Mouse (Mus musculus): Measurements from ENCODE around the gene Gm4353. TPM values are rescaled to one million over a fixed set of nuclear protein-coding genes. Genes with fewer than 3 reads are reported as not detected.

Gene Gm4353
- total and polyA plus RNA-seq, 2 experiments from 2014 or later: 0.54 to 0.93 TPM

GRCm38 (mm10) chr7:116119306-116119857, 34.9 kb upstream of the Gm4353 start:
- no peak overlapping the region for H3K27ac ChIP-seq (ENCODE audit: low read depth, low read length)
- no peak overlapping the region for H3K4me2 ChIP-seq (ENCODE audit: low read depth, low read length, poor library complexity, severe bottlenecking)
- H3K9me3 ChIP-seq (ENCODE audit: low read length): no peaks in the 10 kb centered on the region
- H3K9ac ChIP-seq (replicated peaks; ENCODE audit: low read length, poor library complexity, severe bottlenecking): no peak overlapping the region
- no peaks in the 10 kb centered on the region for H3K27me3 ChIP-seq (ENCODE audit: insufficient read depth, low read length)
- 62% methylated on average over 1 of the region's 1 CpGs for WGBS
- H3K36me3 ChIP-seq (ENCODE audit: insufficient read depth, low read length): no peaks in the 10 kb centered on the region
- DNase-seq (ENCODE audit: low spot score) (no peak), ATAC-seq (ENCODE audit: low FRiP score) (no peak)
- no peak overlapping the region for H3K4me3 ChIP-seq (ENCODE audit: low read depth, low read length)
- TF ChIP-seq CTCF (IDR thresholded peaks at IDR 0.05): no peak
- H3K4me1 ChIP-seq (ENCODE audit: insufficient read depth, low read length): no peaks in the 10 kb centered on the region

- Histone ChIP-seq H3K9ac (replicated peaks; ENCODE audit: low read length, poor library complexity, severe bottlenecking) (no peak overlapping the region), H3K9me3 (ENCODE audit: low read length) (no peaks in the 10 kb centered on the region), H3K4me2 (ENCODE audit: low read depth, low read length, poor library complexity, severe bottlenecking) (no peak overlapping the region), H3K27ac (ENCODE audit: low read depth, low read length) (no peak overlapping the region), H3K27me3 (ENCODE audit: insufficient read depth, low read length) (no peaks in the 10 kb centered on the region), H3K36me3 (ENCODE audit: insufficient read depth, low read length) (no peaks in the 10 kb centered on the region), H3K4me1 (ENCODE audit: insufficient read depth, low read length) (no peaks in the 10 kb centered on the region), H3K4me3 (ENCODE audit: low read depth, low read length) (no peak overlapping the region)
- ATAC-seq (ENCODE audit: low FRiP score) (no peak), DNase-seq (ENCODE audit: low spot score) (no peak)
- TF ChIP-seq CTCF (IDR thresholded peaks at IDR 0.05): no peak
- 73% methylated on average over 2 of the region's 2 CpGs for WGBS
Observed at GRCm38 (mm10) chr7:116115991-116116390, 31.6 kb upstream of the Gm4353 start.

- 69% methylated on average over 12 of the region's 12 CpGs for WGBS
- ATAC-seq (ENCODE audit: low FRiP score): no peak
- H3K36me3 ChIP-seq (ENCODE audit: insufficient read depth, low read length): no peaks in the 10 kb centered on the region
Observed at GRCm38 (mm10) chr7:116115216-116115930, 30.9 kb upstream of the Gm4353 start.

GRCm38 (mm10) chr7:116111546-116111945, 27.1 kb upstream of the Gm4353 start:
- Histone ChIP-seq H3K36me3 (ENCODE audit: insufficient read depth, low read length) (0 out of 2 replicates have a peak, but pooled peaks cover 3% of the 10 kb centered on the region), H3K4me2 (ENCODE audit: low read depth, low read length, poor library complexity, severe bottlenecking) (no peak overlapping the region), H3K27ac (ENCODE audit: low read depth, low read length) (no peak overlapping the region), H3K9me3 (ENCODE audit: low read length) (no peaks in the 10 kb centered on the region), H3K4me3 (ENCODE audit: low read depth, low read length) (no peak overlapping the region), H3K9ac (replicated peaks; ENCODE audit: low read length, poor library complexity, severe bottlenecking) (no peak overlapping the region), H3K4me1 (ENCODE audit: insufficient read depth, low read length) (no peaks in the 10 kb centered on the region), H3K27me3 (ENCODE audit: insufficient read depth, low read length) (no peaks in the 10 kb centered on the region)
- WGBS: 88% methylated on average over 6 of the region's 6 CpGs
- DNase-seq (ENCODE audit: low spot score) (no peak), ATAC-seq (ENCODE audit: low FRiP score) (no peak)
- no peak for TF ChIP-seq CTCF (IDR thresholded peaks at IDR 0.05)

More at GRCm38 (mm10) chr7:116115216-116115930, 30.9 kb upstream of the Gm4353 start:
- TF ChIP-seq CTCF (IDR thresholded peaks at IDR 0.05): no peak
- H3K4me2 ChIP-seq (ENCODE audit: low read depth, low read length, poor library complexity, severe bottlenecking): no peak overlapping the region
- no peaks in the 10 kb centered on the region for H3K9me3 ChIP-seq (ENCODE audit: low read length)
- H3K27ac ChIP-seq (ENCODE audit: low read depth, low read length): no peak overlapping the region
- no peak for DNase-seq (ENCODE audit: low spot score)
- no peak overlapping the region for H3K9ac ChIP-seq (replicated peaks; ENCODE audit: low read length, poor library complexity, severe bottlenecking)
- no peak overlapping the region for H3K4me3 ChIP-seq (ENCODE audit: low read depth, low read length)
- no peaks in the 10 kb centered on the region for H3K27me3 ChIP-seq (ENCODE audit: insufficient read depth, low read length)
- no peaks in the 10 kb centered on the region for H3K4me1 ChIP-seq (ENCODE audit: insufficient read depth, low read length)

GRCm38 (mm10) chr7:116110661-116111060, 26.2 kb upstream of the Gm4353 start:
- DNase-seq (ENCODE audit: low spot score): no peak
- WGBS: 78% methylated on average over 3 of the region's 3 CpGs
- no peak for TF ChIP-seq CTCF (IDR thresholded peaks at IDR 0.05)

GRCm38 (mm10) chr7:116103091-116103490, 18.7 kb upstream of the Gm4353 start:
- Histone ChIP-seq H3K36me3 (ENCODE audit: insufficient read depth, low read length) (peaks cover 30% of the 10 kb centered on the region), H3K4me2 (ENCODE audit: low read depth, low read length, poor library complexity, severe bottlenecking) (no peak overlapping the region), H3K9ac (replicated peaks; ENCODE audit: low read length, poor library complexity, severe bottlenecking) (no peak overlapping the region), H3K27ac (ENCODE audit: low read depth, low read length) (no peak overlapping the region), H3K4me3 (ENCODE audit: low read depth, low read length) (no peak overlapping the region), H3K4me1 (ENCODE audit: insufficient read depth, low read length) (no peaks in the 10 kb centered on the region), H3K9me3 (ENCODE audit: low read length) (no peaks in the 10 kb centered on the region), H3K27me3 (ENCODE audit: insufficient read depth, low read length) (no peaks in the 10 kb centered on the region)
- DNase-seq (ENCODE audit: low spot score) (no peak), ATAC-seq (ENCODE audit: low FRiP score) (no peak)
- no peak for TF ChIP-seq CTCF (IDR thresholded peaks at IDR 0.05)
- WGBS: 98% methylated on average over 9 of the region's 9 CpGs

More at GRCm38 (mm10) chr7:116110661-116111060, 26.2 kb upstream of the Gm4353 start:
- no peak overlapping the region for H3K27ac ChIP-seq (ENCODE audit: low read depth, low read length)
- H3K27me3 ChIP-seq (ENCODE audit: insufficient read depth, low read length): no peaks in the 10 kb centered on the region
- H3K9me3 ChIP-seq (ENCODE audit: low read length): no peaks in the 10 kb centered on the region
- no peak overlapping the region for H3K4me2 ChIP-seq (ENCODE audit: low read depth, low read length, poor library complexity, severe bottlenecking)
- no peak for ATAC-seq (ENCODE audit: low FRiP score)
- no peak overlapping the region for H3K9ac ChIP-seq (replicated peaks; ENCODE audit: low read length, poor library complexity, severe bottlenecking)
- H3K4me3 ChIP-seq (ENCODE audit: low read depth, low read length): no peak overlapping the region
- H3K36me3 ChIP-seq (ENCODE audit: insufficient read depth, low read length): 0 out of 2 replicates have a peak, but pooled peaks cover 8% of the 10 kb centered on the region
- no peaks in the 10 kb centered on the region for H3K4me1 ChIP-seq (ENCODE audit: insufficient read depth, low read length)
